Mouse (Mus musculus): ENCODE measurements around the gene Haus3.
A peak's percentile ranks its signal among the peaks of the same experiment; 100 is the strongest.

Haus3 gene

GRCm38 (mm10) chr5:34186961-34187391 lies 17.6 kb upstream of the Haus3 start:
- DNase-seq (ENCODE audit: low spot score in 2 of 2) = peak; percentile 35 to 61

GRCm38 (mm10) chr5:34186391-34186790 lies 17.1 kb upstream of the Haus3 start:
- no peak for DNase-seq (ENCODE audit: low spot score in 2 of 2)

- DNase-seq (ENCODE audit: low spot score in 2 of 2) = no peak
Observed at GRCm38 (mm10) chr5:34185791-34186190, 16.5 kb upstream of the Haus3 start.

- no peak for DNase-seq (ENCODE audit: low spot score in 2 of 2)
Observed at GRCm38 (mm10) chr5:34185051-34185580, 15.8 kb upstream of the Haus3 start.

DNA sequence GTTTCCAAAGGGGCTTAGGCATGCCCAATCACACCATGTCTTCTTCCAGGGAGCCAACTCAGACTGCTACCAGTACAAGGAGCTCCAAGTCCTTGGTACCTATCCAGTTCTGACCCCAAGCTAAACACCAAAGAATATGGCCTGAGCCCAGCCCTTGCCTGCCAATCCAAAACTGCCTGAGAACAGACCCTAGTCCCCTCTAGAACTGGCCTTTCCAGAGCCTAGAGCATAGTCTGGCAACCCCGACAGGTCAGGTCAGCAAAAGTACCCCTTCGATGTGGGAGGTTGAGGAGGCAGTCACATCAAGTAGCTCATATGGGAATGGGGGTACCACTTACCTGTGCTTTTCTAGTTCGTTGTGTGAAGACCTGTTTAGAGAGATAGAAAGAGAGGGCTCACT lies 14.6 kb upstream of the Haus3 start:
- no peak for DNase-seq (ENCODE audit: low spot score in 2 of 2)

- DNase-seq (ENCODE audit: low spot score in 2 of 2) = peak in 1 of 2 experiments; percentile 55
Observed at GRCm38 (mm10) chr5:34183156-34183880, 14.0 kb upstream of the Haus3 start.

- DNase-seq (ENCODE audit: low spot score in 2 of 2) = no peak
Observed at GRCm38 (mm10) chr5:34182486-34182885, 13.2 kb upstream of the Haus3 start.

DNA sequence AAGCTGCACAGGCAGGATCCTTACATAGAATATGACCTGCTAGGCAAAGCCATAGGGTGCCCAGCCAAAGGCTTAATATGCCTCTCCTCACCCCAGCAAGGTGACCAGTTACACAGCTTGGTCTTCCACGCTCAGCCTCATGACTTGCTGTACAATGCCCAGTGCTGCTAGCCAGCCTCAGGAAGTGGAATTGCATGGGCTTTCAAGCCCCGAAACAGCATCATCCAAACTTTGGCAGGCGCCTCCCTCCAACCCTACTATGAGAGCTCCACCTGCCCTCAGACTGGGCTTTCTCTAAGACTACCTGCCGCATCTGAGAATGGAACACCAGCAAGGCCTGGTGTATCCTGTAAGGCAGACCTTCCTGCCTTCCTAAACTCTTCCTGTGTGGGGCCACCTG lies 8.5 kb upstream of the Haus3 start:
- DNase-seq (ENCODE audit: low spot score in 2 of 2) = no peak

DNA sequence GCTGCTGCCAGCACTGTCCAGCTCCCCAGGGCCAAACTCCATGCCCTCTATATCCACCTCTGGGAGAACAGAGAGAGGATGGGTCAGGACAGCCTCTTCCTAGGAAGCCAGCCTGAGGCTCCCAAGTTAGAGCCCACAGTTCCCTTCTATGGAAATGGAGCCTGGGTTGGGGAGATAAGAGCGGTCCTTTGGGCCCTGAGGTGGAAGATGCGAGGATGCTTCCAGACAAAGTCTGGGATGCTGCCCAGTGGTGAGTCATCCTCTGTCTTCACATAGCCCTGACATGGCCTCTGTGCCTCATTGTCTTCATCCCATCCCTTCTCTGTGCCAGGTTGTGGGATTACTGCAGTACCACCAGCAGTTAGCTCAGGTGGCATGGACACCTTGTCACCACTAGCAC lies 7.8 kb upstream of the Haus3 start:
- no peak for DNase-seq (ENCODE audit: low spot score in 2 of 2)

DNA sequence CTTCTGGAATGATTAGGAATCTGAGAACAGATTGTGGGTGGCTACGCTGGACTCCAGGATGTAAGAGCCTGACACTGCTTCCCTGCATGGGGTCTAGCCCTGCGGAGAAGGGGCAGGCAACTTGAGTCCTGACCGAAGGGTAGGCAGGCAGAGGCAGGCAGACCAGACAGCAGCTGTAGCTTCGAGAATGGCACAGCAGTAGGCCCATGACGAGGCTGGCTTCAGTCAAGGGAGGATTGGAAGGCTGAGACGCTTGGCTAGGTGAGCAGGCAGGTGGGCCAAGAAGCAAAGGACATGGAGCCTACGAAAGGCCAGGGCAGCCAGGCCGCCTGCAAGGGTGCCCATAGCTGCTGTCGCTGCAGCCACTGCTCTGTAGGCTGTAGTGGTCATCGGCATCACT lies 7.4 kb upstream of the Haus3 start:
- no peak for DNase-seq (ENCODE audit: low spot score in 2 of 2)

DNA sequence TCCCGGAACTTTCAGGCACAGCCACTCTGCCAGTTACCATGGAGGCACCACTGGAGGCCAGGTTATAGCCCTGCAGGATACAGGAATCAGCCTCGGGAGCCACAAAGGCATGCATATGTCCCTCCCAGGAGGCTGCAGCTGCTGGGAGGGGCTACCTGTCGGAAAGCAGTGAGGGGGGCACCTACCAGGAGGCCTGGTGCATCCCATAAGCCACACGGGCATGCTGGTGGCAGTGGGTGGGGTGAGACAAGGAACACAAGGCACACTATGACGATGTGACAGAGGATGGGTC lies 6.0 kb upstream of the Haus3 start:
- DNase-seq (ENCODE audit: low spot score in 2 of 2) = no peak

DNA sequence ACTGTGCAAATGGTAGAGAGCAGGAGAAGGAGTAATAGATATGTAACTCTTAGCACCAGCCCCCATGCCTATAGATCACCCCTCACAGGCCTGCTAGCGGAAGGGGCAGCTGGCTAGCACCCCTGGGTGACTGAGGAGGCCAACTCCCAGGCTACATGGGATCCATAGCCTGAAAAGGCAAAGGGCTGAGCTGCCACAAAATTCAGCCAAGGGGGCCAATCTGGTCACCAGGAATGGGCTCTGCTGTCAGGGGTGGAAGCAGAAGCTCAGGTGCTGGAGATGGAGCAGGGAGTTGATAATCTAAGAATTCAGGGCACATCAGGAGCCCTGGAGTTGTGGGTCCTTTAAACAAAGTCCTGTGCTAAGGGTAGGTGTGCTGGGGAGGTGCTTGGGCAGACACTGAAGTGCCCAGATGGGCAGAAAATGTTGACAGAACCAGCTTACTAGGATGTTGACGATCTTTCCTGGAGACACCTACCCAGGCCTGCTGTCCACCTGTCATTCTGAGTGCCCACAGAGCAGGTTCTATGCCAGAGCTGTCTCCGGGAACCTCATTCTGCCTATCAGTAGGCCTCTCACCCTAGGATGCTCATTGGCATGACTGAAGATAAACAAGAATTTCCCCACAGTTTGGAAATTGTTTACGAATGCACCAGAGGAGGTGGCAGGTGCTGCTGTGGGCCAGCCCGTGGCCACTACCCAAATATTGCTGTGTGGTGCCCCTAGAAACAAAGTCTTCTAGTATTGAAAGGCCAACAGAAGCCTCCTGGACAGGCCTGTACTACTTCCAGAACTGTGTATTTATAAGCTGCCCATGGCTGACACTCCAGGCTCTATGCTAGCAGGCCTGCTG lies 5.4 kb upstream of the Haus3 start:
- DNase-seq (ENCODE audit: low spot score in 2 of 2) = no peak

DNA sequence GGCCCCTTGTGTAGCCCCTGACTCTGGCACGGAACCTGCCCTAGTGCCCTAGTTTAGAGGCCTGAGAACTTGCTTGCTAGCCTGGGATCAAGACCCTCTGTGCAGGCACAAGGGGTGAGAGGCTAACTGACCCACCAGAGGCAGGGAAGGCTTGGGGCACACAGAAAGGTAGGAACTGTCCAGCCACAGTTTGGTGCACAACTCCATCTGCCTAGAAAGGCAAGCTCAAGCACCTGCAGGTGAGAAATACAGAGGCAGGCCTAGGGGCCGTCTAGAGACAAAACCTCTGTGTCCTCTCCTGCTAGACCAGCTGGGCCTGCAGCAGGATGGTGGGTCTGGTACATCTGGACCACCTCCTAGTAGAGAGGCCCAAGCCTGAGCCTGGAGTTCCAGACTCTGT lies 4.7 kb upstream of the Haus3 start:
- DNase-seq (ENCODE audit: low spot score in 2 of 2) = no peak

GRCm38 (mm10) chr5:34170726-34171125 lies 1.4 kb upstream of the Haus3 start:
- DNase-seq (ENCODE audit: low spot score in 2 of 2) = no peak

- DNase-seq (ENCODE audit: low spot score in 2 of 2) = no peak
Observed at GRCm38 (mm10) chr5:34169954-34170353, 627 bp upstream of the Haus3 start.

GRCm38 (mm10) chr5:34167857-34168256 lies 1.5 kb downstream of the Haus3 start:
- no peak for DNase-seq (ENCODE audit: low spot score in 2 of 2)

DNA sequence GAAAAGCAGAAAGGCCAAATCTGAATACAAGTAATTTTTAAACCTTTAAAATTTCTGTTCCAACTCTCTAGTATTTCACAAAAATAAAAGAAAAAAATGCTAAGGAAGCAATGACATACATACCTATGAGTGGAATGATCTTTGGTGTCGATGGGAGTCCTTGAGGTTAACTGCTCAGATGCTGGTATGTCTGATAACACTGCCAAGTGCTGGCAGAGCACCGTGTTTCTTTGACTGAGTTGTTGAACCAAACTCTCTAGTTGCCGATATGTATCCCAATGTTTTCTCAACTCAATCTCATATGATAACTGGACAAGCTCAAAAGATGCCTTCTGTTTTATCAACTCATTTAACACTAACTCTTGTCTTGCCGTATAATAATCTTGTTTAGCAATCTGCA lies 3.5 kb downstream of the Haus3 start:
- DNase-seq (ENCODE audit: low spot score in 2 of 2) = no peak

DNA sequence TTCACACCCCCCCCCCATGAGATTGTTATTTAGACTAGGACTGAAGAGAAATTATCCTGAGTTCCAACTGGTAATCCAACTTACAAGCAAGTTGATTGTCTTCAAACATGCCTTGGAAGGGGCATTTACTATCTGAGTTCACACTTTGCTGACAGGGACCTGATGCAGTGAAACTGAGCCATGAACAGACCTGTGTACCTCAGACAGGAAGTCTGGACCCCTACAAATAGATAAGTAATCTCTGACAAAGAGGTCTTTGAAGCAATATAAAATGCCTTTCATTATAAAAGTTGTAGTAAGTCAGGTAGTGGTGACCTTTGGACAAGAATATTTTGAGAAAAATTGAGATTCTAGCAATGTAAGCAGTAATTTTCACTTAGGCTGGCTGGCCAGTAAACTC lies 20.9 kb downstream of the Haus3 start:
- no peak for DNase-seq (ENCODE audit: low spot score in 2 of 2)

DNA sequence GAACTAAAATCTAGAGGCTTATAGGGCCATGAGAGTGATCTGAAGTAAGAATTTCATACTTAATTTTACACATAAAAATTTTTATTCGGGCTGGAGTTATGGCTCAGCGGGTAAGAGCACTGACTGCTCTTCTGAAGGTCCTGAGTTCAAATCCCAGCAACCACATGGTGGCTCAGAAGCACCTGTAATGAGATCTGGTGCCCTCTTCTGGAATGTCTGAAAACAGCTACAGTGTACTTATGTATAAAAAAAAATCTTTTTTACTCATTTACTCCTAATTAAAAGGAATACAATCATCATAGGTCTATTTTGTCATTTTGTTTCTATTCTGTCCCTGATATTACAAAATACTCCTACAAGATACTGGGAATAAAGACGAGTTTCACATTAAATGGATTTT lies 21.8 kb downstream of the Haus3 start:
- DNase-seq (ENCODE audit: low spot score in 2 of 2) = no peak

DNA sequence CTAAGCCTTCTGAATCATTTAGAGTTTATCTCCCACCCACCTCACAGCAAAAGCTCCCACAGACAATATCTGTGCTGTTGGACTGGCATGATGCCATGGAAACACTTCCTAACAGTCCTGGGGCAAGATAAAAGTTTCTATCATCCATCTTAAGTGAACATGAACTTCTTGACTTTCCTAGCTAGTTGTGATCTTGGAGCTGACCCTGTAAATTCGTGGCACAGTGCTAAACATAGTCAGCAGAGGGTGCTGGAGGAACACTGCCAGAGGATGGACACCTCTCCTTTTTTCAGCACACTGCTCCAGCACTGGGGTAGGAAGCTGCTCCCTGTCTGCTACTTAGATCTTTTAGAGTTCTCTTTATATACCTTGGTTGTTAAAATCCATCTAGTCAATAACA lies 29.6 kb downstream of the Haus3 start:
- DNase-seq (ENCODE audit: low spot score in 2 of 2) = peak; percentile 2 to 6

DNA sequence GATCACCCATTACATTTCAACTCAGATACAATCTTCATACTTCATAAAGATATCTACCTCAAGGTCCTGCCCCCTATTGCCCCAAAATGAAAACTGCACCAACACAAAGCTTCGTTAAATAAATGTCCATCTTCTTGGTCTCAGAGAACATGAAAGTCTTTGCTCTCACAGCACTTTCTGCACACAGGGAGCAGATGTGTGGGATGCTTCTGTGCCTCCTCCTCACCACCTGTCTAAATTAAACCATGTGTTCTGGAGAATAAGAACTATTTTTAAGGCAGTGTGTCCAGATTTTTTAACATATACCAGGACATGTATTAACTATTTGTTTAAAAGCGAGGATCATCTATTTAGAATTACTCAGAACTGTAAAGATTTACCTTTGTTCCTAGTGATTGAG lies 36.6 kb downstream of the Haus3 start:
- no peak for DNase-seq (ENCODE audit: low spot score in 2 of 2)

DNA sequence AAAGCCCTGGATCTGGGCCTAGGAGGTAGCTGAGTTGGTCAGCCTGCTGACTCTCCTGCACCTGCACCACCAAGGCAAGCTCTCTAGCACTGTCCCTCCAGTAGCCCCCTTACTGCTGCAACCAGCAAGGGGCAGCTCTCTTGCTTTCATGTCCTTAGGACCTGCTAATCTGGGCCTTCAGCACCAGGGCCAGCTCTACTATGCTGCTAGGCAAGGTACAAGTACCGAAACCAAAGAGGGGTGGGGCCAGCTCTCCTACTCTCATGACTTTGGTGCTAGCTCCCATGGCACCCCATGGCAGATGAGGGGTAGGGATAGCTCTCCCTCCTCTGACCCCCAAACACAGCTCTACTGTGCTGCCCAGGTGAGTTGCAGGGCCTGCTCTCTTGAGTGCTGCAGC lies 45.2 kb downstream of the Haus3 start:
- DNase-seq (ENCODE audit: low spot score in 2 of 2) = no peak
